Mouse (Mus musculus) cortical plate, adult 2 months (tissue): ENCODE measurements around the gene Anp32a.

ENCODE experiments used
- CTCF ChIP-seq: fragments of 200-500 bp; IDR thresholded peaks from 2 replicates; pipeline ENCODE4 v1.5.1; 2011; ENCODE audit warnings: mild to moderate bottlenecking, control low read depth, low read length; ENCODE audit not compliant: insufficient read depth; ENCODE audit errors: extremely low read depth
- POLR2A ChIP-seq: fragments of 200-500 bp; IDR thresholded peaks from 2 replicates; pipeline ENCODE4 v1.6.1; 2011; ENCODE audit warnings: mild to moderate bottlenecking, low read length, control low read depth; ENCODE audit not compliant: insufficient read depth; ENCODE audit errors: extremely low read depth

GRCm38 (mm10) chr9:62425265-62425664 lies 84.2 kb downstream of the Anp32a start:
- TF ChIP-seq CTCF = no peak
- no peak for TF ChIP-seq POLR2A
